Mouse (Mus musculus) brain, embryonic 14.5 days (tissue): ENCODE measurements at regions not wholly inside any gene's neighbourhood (a gene's known extent, or its start where the extent isn't known, plus 50 kb on each side); places are given as distances from the start of the nearest gene placed in this dataset.

Experiments
- CTCF ChIP-seq: fragments of 200-500 bp; IDR thresholded peaks from 2 replicates; pipeline ENCODE4 v1.5.1; 2012; ENCODE audit warnings: inconsistent platforms, mild to moderate bottlenecking, moderate library complexity, borderline replicate concordance; ENCODE audit not compliant: insufficient read depth, insufficient read length; ENCODE audit errors: extremely low read depth
- POLR2A ChIP-seq: fragments of 200-500 bp; IDR thresholded peaks from 2 replicates; pipeline ENCODE4 v1.6.1; 2012; ENCODE audit warnings: mild to moderate bottlenecking, inconsistent platforms, borderline replicate concordance; ENCODE audit not compliant: poor library complexity, insufficient read depth, insufficient read length, severe bottlenecking; ENCODE audit errors: extremely low read depth

DNA sequence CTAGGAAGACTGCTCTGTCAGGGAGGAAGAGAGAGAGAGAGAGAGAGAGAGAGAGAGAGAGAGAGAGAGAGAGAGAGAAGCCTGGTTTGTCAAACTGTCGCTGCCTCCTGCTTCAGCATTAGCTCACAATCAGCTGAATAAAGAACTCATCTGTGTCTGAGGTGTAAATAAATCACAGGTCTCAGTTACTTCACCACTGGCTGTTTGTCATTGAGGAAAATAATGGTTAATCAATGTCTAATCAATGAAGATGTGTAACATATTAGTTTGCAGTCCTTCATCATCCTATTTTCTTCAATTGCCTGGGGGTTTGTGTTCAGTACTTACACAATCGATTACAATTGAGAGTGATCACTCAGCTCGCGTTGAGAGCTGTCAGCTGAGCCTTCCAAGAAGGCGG, 171.9 kb downstream of the Grb14 start:
- TF ChIP-seq CTCF: no peak
- TF ChIP-seq POLR2A: no peak
